Mouse (Mus musculus): ENCODE measurements around the gene Ubxn6. TPM values are rescaled to one million over a fixed set of nuclear protein-coding genes. Genes with fewer than 3 reads are reported as not detected.

The Ubxn6 gene
- polyA plus RNA-seq, 1 experiment from 2014 or later = 38.8 TPM

Other genes with a start within 250 kb of the Ubxn6 start
- gene Zfp119a, start 196.1 kb downstream of the Ubxn6 start, polyA plus RNA-seq (2015; fragmentation: Nextera tagmentation; extraction: Ambion mirVana) = 9.1 and 10.7 TPM in 2 replicates
- 15.4 and 17.3 TPM in 2 replicates for gene Zfp959, start 182.9 kb downstream of the Ubxn6 start, polyA plus RNA-seq (2015; fragmentation: Nextera tagmentation; extraction: Ambion mirVana)
- 6.1 and 8.3 TPM in 2 replicates for gene Zfp119b, start 125.5 kb downstream of the Ubxn6 start, polyA plus RNA-seq (2015; fragmentation: Nextera tagmentation; extraction: Ambion mirVana)
- gene Ebi3, start 122.4 kb downstream of the Ubxn6 start, polyA plus RNA-seq (2015; fragmentation: Nextera tagmentation; extraction: Ambion mirVana) = 2.0 and 2.8 TPM in 2 replicates
- gene Yju2, start 115.9 kb downstream of the Ubxn6 start, polyA plus RNA-seq (2015; fragmentation: Nextera tagmentation; extraction: Ambion mirVana) = 25.5 and 27.3 TPM in 2 replicates
- gene Shd, start 104.6 kb downstream of the Ubxn6 start, polyA plus RNA-seq (2015; fragmentation: Nextera tagmentation; extraction: Ambion mirVana) = 6.8 and 7.3 TPM in 2 replicates
- 4.5 and 6.8 TPM in 2 replicates for gene Fsd1, start 88.5 kb downstream of the Ubxn6 start, polyA plus RNA-seq (2015; fragmentation: Nextera tagmentation; extraction: Ambion mirVana)
- gene Stap2, start 69.4 kb downstream of the Ubxn6 start, polyA plus RNA-seq (2015; fragmentation: Nextera tagmentation; extraction: Ambion mirVana) = 25.4 and 27.9 TPM in 2 replicates
- 80.1 and 86.2 TPM in 2 replicates for gene Mpnd, start 69.3 kb downstream of the Ubxn6 start, polyA plus RNA-seq (2015; fragmentation: Nextera tagmentation; extraction: Ambion mirVana)
- gene Sh3gl1, start 38.4 kb downstream of the Ubxn6 start, polyA plus RNA-seq (2015; fragmentation: Nextera tagmentation; extraction: Ambion mirVana) = 158 and 166 TPM in 2 replicates
- 23.8 and 24.0 TPM in 2 replicates for gene Chaf1a, start 34.6 kb downstream of the Ubxn6 start, polyA plus RNA-seq (2015; fragmentation: Nextera tagmentation; extraction: Ambion mirVana)
- gene Hdgfl2, start 4.6 kb upstream of the Ubxn6 start, polyA plus RNA-seq (2015; fragmentation: Nextera tagmentation; extraction: Ambion mirVana) = 95.2 and 96.7 TPM in 2 replicates
- gene Plin4, start 34.8 kb upstream of the Ubxn6 start, polyA plus RNA-seq (2015; fragmentation: Nextera tagmentation; extraction: Ambion mirVana) = 0.15 and 0.28 TPM in 2 replicates
- 1.3 and 2.1 TPM in 2 replicates for gene Plin5, start 42.6 kb upstream of the Ubxn6 start, polyA plus RNA-seq (2015; fragmentation: Nextera tagmentation; extraction: Ambion mirVana)
- 0.59 and 1.4 TPM in 2 replicates for gene Lrg1, start 47.0 kb upstream of the Ubxn6 start, polyA plus RNA-seq (2015; fragmentation: Nextera tagmentation; extraction: Ambion mirVana)
- 1.2 and 1.7 TPM in 2 replicates for gene Sema6b, start 65.3 kb upstream of the Ubxn6 start, polyA plus RNA-seq (2015; fragmentation: Nextera tagmentation; extraction: Ambion mirVana)
- gene Tnfaip8l1, start 87.4 kb upstream of the Ubxn6 start, polyA plus RNA-seq (2015; fragmentation: Nextera tagmentation; extraction: Ambion mirVana) = 15.5 and 17.3 TPM in 2 replicates
- gene Mydgf, start 108.9 kb upstream of the Ubxn6 start, polyA plus RNA-seq (2015; fragmentation: Nextera tagmentation; extraction: Ambion mirVana) = 93.0 and 110 TPM in 2 replicates
- gene Dpp9, start 143.9 kb upstream of the Ubxn6 start, polyA plus RNA-seq (2015; fragmentation: Nextera tagmentation; extraction: Ambion mirVana) = 38.7 and 41.4 TPM in 2 replicates
- gene Fem1a, start 181.8 kb upstream of the Ubxn6 start, polyA plus RNA-seq (2015; fragmentation: Nextera tagmentation; extraction: Ambion mirVana) = 11.0 and 12.1 TPM in 2 replicates
- 5.5 and 5.7 TPM in 2 replicates for gene Ticam1, start 201.8 kb upstream of the Ubxn6 start, polyA plus RNA-seq (2015; fragmentation: Nextera tagmentation; extraction: Ambion mirVana)
- gene Plin3, start 217.8 kb upstream of the Ubxn6 start, polyA plus RNA-seq (2015; fragmentation: Nextera tagmentation; extraction: Ambion mirVana) = 87.5 and 90.2 TPM in 2 replicates
- gene Arrdc5, start 225.3 kb upstream of the Ubxn6 start, polyA plus RNA-seq (2015; fragmentation: Nextera tagmentation; extraction: Ambion mirVana) = not detected in 2 replicates
- 124 and 130 TPM in 2 replicates for gene Uhrf1, start 228.3 kb upstream of the Ubxn6 start, polyA plus RNA-seq (2015; fragmentation: Nextera tagmentation; extraction: Ambion mirVana)

Measured in lung, embryonic 16.5 days (tissue).